ENCODE assay signal across 7 mouse cellular contexts in genomic region chr11:105181126-105181637, GRCm38 (mm10). TPM values are rescaled to one million over a fixed set of nuclear protein-coding genes. Genes with fewer than 3 reads are reported as not detected.
DNase-seq lines count a peak whose midpoint lies in the region; ATAC-seq and TF ChIP-seq lines count a peak whose summit lies in the region.

No protein-coding gene starts in this region.

- H3K4me1 ChIP-seq in intestine, postnatal 0 days (replicated peaks; ENCODE audit: control insufficient read depth, insufficient read depth, low read length) = peaks cover 5% of the 10 kb centered on the region; the same call in 1 of the 2 replicates
- H3K4me1 ChIP-seq in midbrain, embryonic 12.5 days = peaks cover 23% of the 10 kb centered on the region
- no peaks in the 10 kb centered on the region; the same call in 1 of the 2 replicates for H3K4me1 ChIP-seq in small intestine, adult 2 months (ENCODE audit: control insufficient read depth, insufficient read depth, insufficient read length, low read length)

- DNase-seq in adrenal gland, adult 2 months = peak; percentile 95
- DNase-seq in embryo, embryonic 11.5 days (ENCODE audit: low read depth, low spot score) = peak; percentile 87
- peak; percentile 92 to 94 for DNase-seq in gastrocnemius, postnatal 4 days (ENCODE audit: low spot score in 2 of 2)
- DNase-seq in left cerebral cortex, postnatal 4 days = peak; percentile 98

- H3K27ac ChIP-seq in intestine, postnatal 0 days (ENCODE audit: low read depth, low read length) = peak overlapping the region; percentile 93
- H3K27ac ChIP-seq in midbrain, embryonic 12.5 days (replicated peaks) = peak overlapping the region; percentile 95
- H3K27ac ChIP-seq in small intestine, adult 2 months (ENCODE audit: insufficient read depth, low read depth, low read length) = peak overlapping the region; percentile 58

- peak overlapping the region; percentile 87 for H3K4me3 ChIP-seq in intestine, postnatal 0 days (ENCODE audit: low read depth, low read length)
- H3K4me3 ChIP-seq in midbrain, embryonic 12.5 days = peak overlapping the region; percentile 98
- peak overlapping the region; percentile 99 for H3K4me3 ChIP-seq in small intestine, adult 2 months (ENCODE audit: low read depth, low read length)

- under 1% methylated on average over 53 of the region's 60 CpGs for WGBS in intestine, postnatal 0 days
- WGBS in midbrain, embryonic 12.5 days = under 1% methylated on average over 54 of the region's 60 CpGs
- under 1% methylated on average over 60 of the region's 60 CpGs for WGBS in small intestine, adult 2 months

- H3K27me3 ChIP-seq in intestine, postnatal 0 days (replicated peaks; ENCODE audit: control insufficient read depth, insufficient read depth, low read length) = no peaks in the 10 kb centered on the region
- no peaks in the 10 kb centered on the region for H3K27me3 ChIP-seq in midbrain, embryonic 12.5 days
- no peaks in the 10 kb centered on the region for H3K27me3 ChIP-seq in small intestine, adult 2 months (ENCODE audit: control insufficient read depth, insufficient read depth, low read length)

- peak overlapping the region; percentile 94 for H3K4me2 ChIP-seq in intestine, postnatal 0 days (replicated peaks; ENCODE audit: low read depth)
- H3K4me2 ChIP-seq in midbrain, embryonic 12.5 days (replicated peaks) = peak overlapping the region; percentile 88

- TF ChIP-seq POLR2A in small intestine, adult 2 months (IDR thresholded peaks at IDR 0.05; ENCODE audit: low read depth, low read length) = peak; percentile 75; the same call in 1 of the 2 replicates

- peaks cover 8% of the 10 kb centered on the region for H3K36me3 ChIP-seq in intestine, postnatal 0 days (ENCODE audit: control insufficient read depth, insufficient read depth)
- H3K36me3 ChIP-seq in midbrain, embryonic 12.5 days = peaks cover 18% of the 10 kb centered on the region
- peaks cover 6% of the 10 kb centered on the region; the same call in 1 of the 2 replicates for H3K36me3 ChIP-seq in small intestine, adult 2 months (ENCODE audit: control insufficient read depth, insufficient read depth, low read length)

- no peaks in the 10 kb centered on the region for H3K9me3 ChIP-seq in intestine, postnatal 0 days (ENCODE audit: control insufficient read depth)
- H3K9me3 ChIP-seq in midbrain, embryonic 12.5 days = no peaks in the 10 kb centered on the region

- intact Hi-C loops in left cerebral cortex, postnatal 4 days (cut with DNase I) = no loop called here

- ATAC-seq in intestine, postnatal 0 days = peak; percentile 94
- peak; percentile 97 for ATAC-seq in midbrain, embryonic 12.5 days (ENCODE audit: low FRiP score, low read depth)

- H3K9ac ChIP-seq in intestine, postnatal 0 days (ENCODE audit: low read depth, low read length) = peak overlapping the region; percentile 100
- H3K9ac ChIP-seq in midbrain, embryonic 12.5 days (replicated peaks) = peak overlapping the region; percentile 99

- no peak for TF ChIP-seq CTCF in intestine, postnatal 0 days (IDR thresholded peaks at IDR 0.05; ENCODE audit: low read depth)
- no peak for TF ChIP-seq CTCF in small intestine, adult 2 months (IDR thresholded peaks at IDR 0.05; ENCODE audit: extremely low read depth, insufficient read length, insufficient replicate concordance, low read depth, low read length)

RNA-seq across cellular contexts. Expression of gene Tlk2, which starts 2.6 kb away (rescaled TPM):
- total RNA-seq in adrenal gland, adult 2 months (2021) = 10 to 100 TPM; 44.6 to 68.5 TPM
- 7.1 and 10.9 TPM in 2 replicates for polyA plus RNA-seq in adrenal gland, adult 2 months (2012; rRNA removed)
- 10 to 100 TPM; 52.1 to 55.8 TPM for total RNA-seq in gastrocnemius, postnatal 4 days (2021)
- polyA plus RNA-seq in intestine, postnatal 0 days (2015; fragmentation: Nextera tagmentation; extraction: Ambion mirVana) = 8.8 and 8.9 TPM in 2 replicates
- 10 to 100 TPM; 60.6 to 62.6 TPM for total RNA-seq in left cerebral cortex, postnatal 4 days (2021)
- polyA plus RNA-seq in midbrain, embryonic 12.5 days (2016; fragmentation: Nextera tagmentation; extraction: Ambion mirVana) = 29.4 and 31.7 TPM in 2 replicates
- polyA plus RNA-seq in small intestine, adult 2 months (2012; rRNA removed) = 1.9 and 5.3 TPM in 2 replicates

RNA-seq across cellular contexts. Expression of gene Gm10842, which starts 34.5 kb away (rescaled TPM):
- not detected for total RNA-seq in adrenal gland, adult 2 months (2021)
- not detected in 2 replicates for polyA plus RNA-seq in adrenal gland, adult 2 months (2012; rRNA removed)
- not detected for total RNA-seq in gastrocnemius, postnatal 4 days (2021)
- not detected in 2 replicates for polyA plus RNA-seq in intestine, postnatal 0 days (2015; fragmentation: Nextera tagmentation; extraction: Ambion mirVana)
- not detected for total RNA-seq in left cerebral cortex, postnatal 4 days (2021)
- polyA plus RNA-seq in midbrain, embryonic 12.5 days (2016; fragmentation: Nextera tagmentation; extraction: Ambion mirVana) = not detected in 2 replicates
- not detected in 2 replicates for polyA plus RNA-seq in small intestine, adult 2 months (2012; rRNA removed)

RNA-seq across cellular contexts. Expression of gene Mettl2, which starts 55.0 kb away (rescaled TPM):
- 10 to 100 TPM; 18.9 to 24.0 TPM for total RNA-seq in adrenal gland, adult 2 months (2021)
- polyA plus RNA-seq in adrenal gland, adult 2 months (2012; rRNA removed) = 9.0 and 9.2 TPM in 2 replicates
- total RNA-seq in gastrocnemius, postnatal 4 days (2021) = 10 to 100 TPM; 16.3 to 17.2 TPM
- 9.3 and 11.0 TPM in 2 replicates for polyA plus RNA-seq in intestine, postnatal 0 days (2015; fragmentation: Nextera tagmentation; extraction: Ambion mirVana)
- 10 to 100 TPM; 25.5 to 25.9 TPM for total RNA-seq in left cerebral cortex, postnatal 4 days (2021)
- 38.7 and 38.8 TPM in 2 replicates for polyA plus RNA-seq in midbrain, embryonic 12.5 days (2016; fragmentation: Nextera tagmentation; extraction: Ambion mirVana)
- 3.6 and 4.6 TPM in 2 replicates for polyA plus RNA-seq in small intestine, adult 2 months (2012; rRNA removed)

Comparison
In these comparisons a context has a peak if more than half of its experiments do, and no peak if none do; other contexts are left out.
1. Peak in every context shown above with its lines: DNase-seq, ATAC-seq, H3K4me3 ChIP-seq and H3K27ac ChIP-seq.